Mouse (Mus musculus) MEL (cell line): Measurements from ENCODE around the gene Sh3bp4.

Experiments used
- BHLHE40 ChIP-seq: IDR thresholded peaks from 2 replicates; pipeline ENCODE4 v1.6.1; 2012; ENCODE audit warnings: low read depth, mild to moderate bottlenecking, inconsistent platforms, low read length, improper control_type of control experiment, borderline replicate concordance
- CTCF ChIP-seq, 3 experiments: IDR thresholded peaks in 2 of 3; conservative IDR thresholded peaks in 1 of 3; 2 replicates each; pipeline ENCODE4 v1.5.1; 2011 to 2012; ENCODE audit warnings: low read length in 3 of 3, low read depth in 2 of 3, mild to moderate bottlenecking in 2 of 3, improper control_type of control experiment in 1 of 3, inconsistent platforms in 1 of 3, mixed read lengths in 1 of 3, moderate library complexity in 1 of 3; ENCODE audit not compliant: control insufficient read depth in 1 of 3, insufficient read depth in 1 of 3, poor library complexity in 1 of 3, severe bottlenecking in 1 of 3
- RAD21 ChIP-seq: IDR thresholded peaks from 2 replicates; pipeline ENCODE4 v1.6.1; 2011; ENCODE audit warnings: mild to moderate bottlenecking, low read depth, low read length, improper control_type of control experiment
- USF1 ChIP-seq: IDR thresholded peaks from 2 replicates; pipeline ENCODE4 v1.6.1; 2014; ENCODE audit warnings: low read depth, mild to moderate bottlenecking, inconsistent platforms, low read length, improper control_type of control experiment, moderate library complexity
- ZKSCAN1 ChIP-seq: IDR thresholded peaks from 2 replicates; pipeline ENCODE4 v1.6.1; 2012; ENCODE audit warnings: low read depth, mild to moderate bottlenecking, inconsistent platforms, low read length, improper control_type of control experiment, moderate library complexity

DNA sequence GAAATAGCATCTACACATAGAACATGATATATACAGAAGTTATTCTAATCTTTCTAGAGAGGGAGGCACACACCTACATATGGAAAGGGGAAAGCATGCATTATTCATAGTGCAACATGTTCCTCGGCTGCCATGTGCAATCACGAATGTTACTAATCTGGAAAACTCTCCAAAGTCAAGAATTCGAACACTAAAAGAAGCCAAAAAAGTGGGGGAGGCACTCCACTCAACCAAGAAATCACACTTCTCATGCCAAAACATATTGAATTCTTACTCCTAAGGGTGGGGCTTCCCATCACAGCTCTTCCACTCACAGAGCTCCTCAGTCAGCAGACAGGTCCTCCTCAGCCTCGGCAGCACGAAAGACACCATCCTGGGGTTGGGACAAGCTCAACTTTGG, 35.1 kb upstream of the Sh3bp4 start:
- no peak for TF ChIP-seq RAD21
- TF ChIP-seq BHLHE40 = no peak
- TF ChIP-seq CTCF (IDR thresholded peaks at IDR 0.05 in 2 of 3, conservative IDR thresholded peaks at IDR 0.05 in 1 of 3; ENCODE audit: control insufficient read depth in 1 of 3, insufficient read depth in 1 of 3, low read depth in 2 of 3, low read length in 3 of 3, poor library complexity in 1 of 3, severe bottlenecking in 1 of 3) = no peak
- TF ChIP-seq ZKSCAN1 = no peak
- TF ChIP-seq USF1 = no peak
